Mouse (Mus musculus) R1 (cell line): ENCODE results near the gene Gm10058.
"Not testable (repeated sequence)": the region's sequence is repeated elsewhere in the genome, so short reads cannot be mapped to it uniquely, and the experiment has no call there.

Experiments
- DNase-seq: peaks from one replicate; pipeline ENCODE4 v3.0.0-alpha.2; 2018; ENCODE audit warnings: low read depth, low spot score

Gm10058 gene

DNA sequence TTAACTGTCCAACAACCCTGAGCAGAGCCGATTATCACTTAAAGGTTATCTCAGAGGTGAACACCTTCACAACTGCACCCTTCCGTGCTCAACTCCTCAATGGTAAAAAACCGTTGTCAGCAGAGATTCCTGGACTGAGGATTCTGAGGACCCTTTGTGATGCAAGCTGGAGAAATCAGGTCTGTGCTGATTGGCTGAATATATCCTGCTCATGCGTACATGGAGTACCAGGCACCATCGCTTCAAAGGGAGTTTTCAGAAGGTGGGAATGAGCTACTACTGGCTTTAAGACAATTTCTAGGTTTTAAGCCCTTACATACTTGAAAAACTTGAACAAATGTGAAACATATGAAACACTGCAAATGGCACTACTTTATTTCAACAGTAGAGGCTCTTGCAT lies at the start of gene Gm10058:
TSS of gene Gm10058 (minus strand) at position 101 of the 400 bp plus-strand sequence.
- DNase-seq, result not testable (repeated sequence)
